Mouse (Mus musculus) midbrain, embryonic 10.5 days (tissue): Measurements from ENCODE around the gene Fbxo3. TPM values are rescaled to one million over a fixed set of nuclear protein-coding genes. Genes with fewer than 3 reads are reported as not detected.
"Not testable (repeated sequence)": the region's sequence is repeated elsewhere in the genome, so short reads cannot be mapped to it uniquely, and the experiment has no call there.

Source experiments
- DNase-seq: peaks from one replicate; pipeline ENCODE4 v3.0.0-alpha.2; 2017; ENCODE audit warnings: low spot score
- H3K27ac ChIP-seq: fragments of 300-500 bp; sonication (generic); replicated peaks from 2 replicates; pipeline ENCODE4 v1.5.1; 2016; ENCODE audit warnings: mild to moderate bottlenecking
- H3K27me3 ChIP-seq: fragments of 300-500 bp; sonication (generic); 2 replicates; pipeline ENCODE4 v1.6.1; 2016; ENCODE audit warnings: low read depth, mild to moderate bottlenecking; ENCODE audit not compliant: poor library complexity, severe bottlenecking
- H3K36me3 ChIP-seq: fragments of 300-500 bp; sonication (generic); 2 replicates; pipeline ENCODE4 v1.6.1; 2016; ENCODE audit warnings: mild to moderate bottlenecking, moderate library complexity
- H3K4me1 ChIP-seq: fragments of 300-500 bp; sonication (generic); 2 replicates; pipeline ENCODE4 v1.6.1; 2016
- H3K4me3 ChIP-seq: fragments of 300-500 bp; sonication (generic); 2 replicates; pipeline ENCODE4 v1.5.1; 2016; ENCODE audit warnings: mild to moderate bottlenecking, moderate library complexity
- H3K9me3 ChIP-seq: fragments of 300-500 bp; sonication (generic); replicated peaks from 2 replicates; pipeline ENCODE4 v1.6.1; 2016; ENCODE audit warnings: mild to moderate bottlenecking
- WGBS: fragments of 180-500 bp; shearing (Covaris S2); methylation state at CpG from one replicate; pipeline ENCODE4 v1.1.7; 2016; 5-methylcytosine and 5-hydroxymethylcytosine counted together
- polyA plus RNA-seq: library from polyadenylated mRNA; unstranded; fragments of >200 nt; fragmentation: Nextera tagmentation; extraction: Ambion mirVana; gene quantifications from 2 replicates; pipeline ENCODE4 v1.2.1, GENCODE M21; 2016

Fbxo3 gene
- polyA plus RNA-seq, 1 experiment from 2014 or later: 47.4 TPM

DNA sequence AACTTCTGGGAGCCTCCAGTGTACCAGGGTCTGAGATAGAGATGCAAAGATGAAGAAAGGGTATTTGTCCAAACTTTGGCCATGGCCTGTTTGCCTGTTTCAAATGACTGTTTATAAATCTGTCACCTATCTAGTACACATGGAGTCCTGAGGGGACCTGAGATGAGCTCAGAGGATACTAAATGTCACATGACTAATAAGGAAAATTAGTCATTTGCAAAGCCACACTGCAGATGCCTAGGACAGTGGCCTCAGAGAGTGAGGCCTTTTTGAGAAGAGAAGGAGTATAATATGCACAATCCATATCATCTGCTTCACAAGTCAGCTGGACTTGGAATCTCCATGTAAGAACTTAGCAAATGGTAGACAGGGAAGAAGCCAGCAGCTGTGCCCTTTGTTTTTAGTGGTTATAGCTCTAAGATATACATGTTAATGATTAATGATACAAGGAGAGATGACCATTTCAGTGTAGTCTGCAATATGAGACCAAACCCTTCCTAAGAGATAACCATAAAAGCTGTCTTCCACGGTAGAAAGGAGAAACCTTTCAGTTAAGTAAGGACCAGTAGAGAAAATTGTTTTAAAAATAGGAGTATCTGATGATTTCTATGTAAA, 54.0 kb downstream of the Fbxo3 start:
- H3K4me3 ChIP-seq, H3K27me3 ChIP-seq, H3K9me3 ChIP-seq, H3K27ac ChIP-seq, DNase-seq, H3K4me1 ChIP-seq, H3K36me3 ChIP-seq: not testable (repeated sequence)
- WGBS: no CpG with 5 or more reads among the region's 1 CpGs

DNA sequence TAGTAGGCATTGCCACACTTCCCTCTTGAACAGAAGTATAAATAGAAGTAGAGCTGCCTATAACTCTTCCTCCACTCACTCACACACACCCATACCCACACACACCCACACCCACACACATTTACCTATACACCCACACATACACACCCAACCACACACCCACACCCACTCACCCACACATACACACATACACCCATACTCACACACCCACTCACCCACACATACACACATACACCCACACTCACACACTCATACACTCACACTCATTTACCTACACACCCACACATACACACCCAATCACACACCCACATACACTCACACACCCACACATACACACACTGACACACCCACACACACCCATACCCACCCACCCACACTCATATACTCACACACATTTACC, 55.0 kb downstream of the Fbxo3 start:
- no peaks in the 10 kb centered on the region for H3K9me3 ChIP-seq
- H3K4me1 ChIP-seq: no peaks in the 10 kb centered on the region
- no peaks in the 10 kb centered on the region for H3K36me3 ChIP-seq
- H3K4me3 ChIP-seq: no peak overlapping the region
- DNase-seq: no peak
- no peaks in the 10 kb centered on the region for H3K27me3 ChIP-seq
- no peak overlapping the region for H3K27ac ChIP-seq

DNA sequence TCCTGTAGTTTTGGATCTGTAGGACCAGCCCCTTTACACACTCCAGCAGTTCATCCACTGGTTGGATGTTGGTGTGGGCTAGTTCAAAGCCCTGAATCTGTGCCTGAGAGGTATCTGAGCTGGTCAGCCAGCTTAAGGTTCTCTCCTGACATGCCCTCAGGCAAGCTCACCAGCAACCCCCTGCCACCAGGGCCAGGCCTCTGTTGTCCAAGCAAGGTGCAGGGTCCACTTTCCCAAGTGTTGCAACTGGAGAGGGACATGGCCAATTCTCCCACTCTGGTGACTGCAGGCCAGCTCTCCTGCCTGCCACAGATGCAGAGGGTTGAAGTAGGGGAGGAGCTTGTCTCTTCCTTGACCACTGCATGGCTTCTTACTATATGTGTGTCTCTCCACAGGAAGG, 56.5 kb downstream of the Fbxo3 start:
- H3K9me3 ChIP-seq, H3K27me3 ChIP-seq, H3K36me3 ChIP-seq, DNase-seq, H3K4me3 ChIP-seq, H3K27ac ChIP-seq, H3K4me1 ChIP-seq: not testable (repeated sequence)

DNA sequence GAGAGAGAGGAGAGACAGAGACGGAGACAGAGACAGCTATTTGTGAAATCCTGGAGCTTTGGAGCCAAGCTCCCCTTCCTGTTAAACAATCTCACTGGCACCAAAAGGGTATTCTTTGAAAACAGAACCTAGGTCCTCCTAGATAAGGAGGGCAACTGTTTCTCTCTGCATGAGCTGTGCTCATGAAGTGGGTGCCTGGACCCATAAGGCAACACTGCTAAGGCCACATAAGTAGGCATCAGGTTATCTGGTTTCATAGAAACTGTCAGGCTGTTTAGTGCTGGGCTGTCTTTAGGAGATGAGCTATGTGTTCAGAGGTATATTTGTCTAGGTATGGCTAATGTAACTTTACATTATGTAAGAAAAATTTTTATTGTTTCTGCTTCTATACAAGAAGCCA, 60.0 kb downstream of the Fbxo3 start:
- H3K27me3 ChIP-seq, H3K27ac ChIP-seq, H3K4me1 ChIP-seq, H3K9me3 ChIP-seq, DNase-seq, H3K4me3 ChIP-seq, H3K36me3 ChIP-seq: not testable (repeated sequence)
- WGBS: 89% methylated on average over 1 of the region's 1 CpGs

DNA sequence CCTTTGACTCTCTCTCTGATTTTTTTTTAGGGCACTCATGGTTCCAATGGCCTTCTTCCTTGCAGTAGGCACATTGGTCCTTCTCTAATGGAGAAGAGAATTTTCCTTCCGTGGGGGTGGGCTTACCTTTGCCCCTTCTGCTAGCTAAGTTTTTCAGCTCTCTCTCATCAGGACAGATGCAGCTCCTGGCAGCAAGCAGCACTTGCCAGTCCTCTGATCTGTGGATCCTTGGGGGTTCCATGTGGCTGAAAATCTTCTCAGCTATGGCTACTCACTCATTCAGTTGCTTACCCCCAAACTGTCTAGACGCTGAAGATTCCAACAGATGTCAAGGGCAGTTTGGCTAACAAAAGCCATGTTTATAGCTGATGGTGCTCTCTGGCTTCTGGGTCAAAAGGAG, 65.8 kb downstream of the Fbxo3 start:
- no peak for DNase-seq
- Histone ChIP-seq H3K4me1 (peaks cover 21% of the 10 kb centered on the region), H3K9me3 (no peaks in the 10 kb centered on the region), H3K36me3 (no peaks in the 10 kb centered on the region), H3K27me3 (no peaks in the 10 kb centered on the region), H3K27ac (no peak overlapping the region), H3K4me3 (no peak overlapping the region)
- WGBS: 87% methylated on average over 2 of the region's 2 CpGs

DNA sequence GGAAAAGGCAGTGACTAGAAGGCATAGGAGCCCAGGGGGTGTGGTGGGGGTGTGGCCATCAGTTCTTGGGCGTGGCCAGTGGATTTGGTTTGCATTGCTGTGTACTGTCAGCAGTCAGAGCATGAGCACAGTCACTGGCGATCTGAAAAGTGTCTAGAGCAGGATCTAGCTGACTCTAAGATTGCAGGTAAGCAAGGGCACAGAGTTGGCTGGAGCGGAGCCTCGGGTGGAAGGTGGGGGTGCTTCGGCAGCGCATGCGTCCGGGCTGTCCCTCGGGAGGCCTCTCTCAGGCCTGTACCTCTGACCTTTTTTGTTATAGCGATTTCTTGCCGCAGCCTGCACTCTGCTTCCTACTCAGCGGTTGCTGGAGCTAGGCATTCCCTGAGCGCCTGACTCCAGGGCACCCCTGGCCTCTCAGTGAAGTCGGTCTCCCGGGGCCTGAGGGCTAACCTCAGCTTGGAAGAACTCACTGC, 68.3 kb downstream of the Fbxo3 start, which contains the start of gene Cd59a:
Gene Cd59a (plus strand): TSS at position 61 of the 473 bp plus-strand sequence.
- H3K4me1 ChIP-seq: peaks cover 35% of the 10 kb centered on the region
- H3K9me3 ChIP-seq: no peaks in the 10 kb centered on the region
- peak; percentile 77 for DNase-seq
- H3K27ac ChIP-seq: peak within 1 kb of the TSS; percentile 87
- peak within 1 kb of the TSS; percentile 61 for H3K4me3 ChIP-seq
- 4% methylated on average over 15 of the region's 15 CpGs for WGBS
- no peaks in the 10 kb centered on the region for H3K36me3 ChIP-seq
- H3K27me3 ChIP-seq: no peaks in the 10 kb centered on the region

DNA sequence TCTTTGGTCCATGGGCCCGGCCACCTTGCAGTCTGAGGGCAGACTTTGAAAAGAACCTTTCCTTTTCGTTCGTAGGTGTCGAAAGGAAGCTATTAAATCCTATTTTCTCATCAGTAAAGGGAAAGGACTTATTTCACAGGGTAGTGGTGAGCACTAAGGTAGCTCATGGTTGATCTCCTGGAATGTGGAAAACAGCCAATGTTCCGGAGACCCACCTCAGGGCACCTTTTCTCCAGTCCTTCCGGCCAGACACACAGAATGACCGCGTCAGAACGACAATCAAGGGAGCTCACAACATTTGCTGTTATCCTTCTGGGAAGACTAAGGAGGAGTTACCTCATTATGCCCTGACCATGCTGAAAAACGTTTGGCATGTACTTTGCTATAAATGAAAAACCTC, 68.7 kb downstream of the Fbxo3 start:
- DNase-seq: no peak
- H3K4me1 ChIP-seq: peaks cover 35% of the 10 kb centered on the region
- no peaks in the 10 kb centered on the region for H3K9me3 ChIP-seq
- peak overlapping the region; percentile 61 for H3K4me3 ChIP-seq
- H3K27me3 ChIP-seq: no peaks in the 10 kb centered on the region
- H3K27ac ChIP-seq: peak overlapping the region; percentile 87
- no peaks in the 10 kb centered on the region for H3K36me3 ChIP-seq
- WGBS: 44% methylated on average over 10 of the region's 10 CpGs

DNA sequence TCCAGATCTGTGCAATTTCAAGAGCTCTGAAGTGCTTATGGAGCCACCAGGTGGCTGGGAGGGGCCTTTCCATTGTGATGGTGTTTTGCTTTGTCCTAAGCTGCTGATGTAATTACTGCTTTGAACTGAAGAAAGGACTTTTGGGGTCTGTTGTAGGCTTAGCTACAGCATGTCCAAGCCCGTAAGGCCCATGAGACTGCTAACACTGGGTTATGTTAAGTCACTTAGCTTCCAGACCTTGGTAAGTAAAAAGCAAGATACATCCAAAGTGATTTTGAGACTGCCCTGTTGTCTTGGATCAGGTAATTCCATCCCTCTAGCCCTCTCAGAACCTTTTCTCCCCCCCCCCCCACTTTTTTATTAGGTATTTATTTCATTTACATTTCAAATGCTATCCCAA, 69.3 kb downstream of the Fbxo3 start:
- H3K36me3 ChIP-seq, DNase-seq, H3K27me3 ChIP-seq, H3K9me3 ChIP-seq: not testable (repeated sequence)
- 37% methylated on average over 1 of the region's 1 CpGs for WGBS
- Histone ChIP-seq H3K4me3 (peak overlapping the region; percentile 61; the same call in 1 of the 2 replicates), H3K4me1 (peaks cover 35% of the 10 kb centered on the region), H3K27ac (peak overlapping the region; percentile 46; the same call in 1 of the 2 replicates)

DNA sequence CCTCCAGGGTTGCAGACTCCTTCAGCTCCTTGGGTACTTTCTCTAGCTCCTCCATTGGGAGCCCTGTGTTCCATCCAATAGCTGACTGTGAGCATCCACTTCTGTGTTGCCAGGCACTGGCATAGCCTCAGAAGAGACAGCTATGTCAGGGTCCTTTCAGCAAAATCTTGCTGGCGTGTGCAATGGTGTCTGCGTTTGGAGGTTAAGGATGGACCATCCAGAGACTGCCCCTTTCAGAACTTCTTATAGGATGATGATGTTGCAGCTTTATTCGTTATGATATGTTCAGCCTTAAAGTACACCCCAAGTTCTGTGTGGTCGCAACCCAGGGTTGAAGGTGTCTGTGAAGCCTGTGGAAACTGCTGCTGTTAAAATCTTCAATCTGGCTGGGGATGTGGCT, 69.9 kb downstream of the Fbxo3 start:
- not testable (repeated sequence) for H3K36me3 ChIP-seq, H3K27ac ChIP-seq, H3K27me3 ChIP-seq, H3K4me3 ChIP-seq, DNase-seq, H3K9me3 ChIP-seq
- WGBS: 92% methylated on average over 4 of the region's 4 CpGs
- H3K4me1 ChIP-seq: peaks cover 35% of the 10 kb centered on the region

DNA sequence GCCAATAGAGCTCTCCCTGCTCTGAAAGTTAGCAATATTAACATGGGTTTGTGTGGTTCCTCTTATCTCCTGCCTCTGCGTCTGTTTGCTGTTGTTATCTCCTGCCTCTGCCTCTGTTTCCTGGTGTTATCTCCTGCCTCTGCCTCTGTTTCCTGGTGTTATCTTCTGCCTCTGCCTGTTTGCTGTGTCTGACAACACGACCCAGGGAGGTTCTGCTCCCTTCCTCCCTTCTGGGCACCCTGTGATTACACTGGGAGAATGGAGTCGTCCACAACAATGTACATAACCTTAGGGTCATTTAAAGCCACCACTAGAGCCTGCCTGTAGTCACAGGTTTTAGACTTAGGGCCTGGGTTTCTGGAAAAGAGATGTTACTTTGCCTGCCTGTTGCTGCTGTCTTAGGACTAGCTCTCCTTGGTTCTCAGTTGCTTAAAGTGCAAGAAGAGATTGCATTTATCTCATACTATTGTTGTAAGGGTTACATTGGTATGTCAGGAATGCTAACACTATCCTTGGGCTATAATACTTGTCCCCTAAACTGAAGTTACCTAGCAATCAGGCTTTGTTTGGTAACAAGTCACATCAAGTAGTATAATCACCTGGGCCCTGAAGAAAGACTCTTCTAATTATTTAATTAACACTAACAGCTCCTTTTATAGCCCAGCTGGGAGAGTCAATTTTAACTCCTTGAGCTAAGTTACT, 71.2 kb downstream of the Fbxo3 start:
- no peak for DNase-seq
- H3K27me3 ChIP-seq: no peaks in the 10 kb centered on the region
- no peaks in the 10 kb centered on the region for H3K9me3 ChIP-seq
- H3K4me3 ChIP-seq: no peak overlapping the region
- H3K36me3 ChIP-seq: no peaks in the 10 kb centered on the region
- no peak overlapping the region for H3K27ac ChIP-seq
- WGBS: 37% methylated on average over 3 of the region's 3 CpGs
- H3K4me1 ChIP-seq: peaks cover 35% of the 10 kb centered on the region

DNA sequence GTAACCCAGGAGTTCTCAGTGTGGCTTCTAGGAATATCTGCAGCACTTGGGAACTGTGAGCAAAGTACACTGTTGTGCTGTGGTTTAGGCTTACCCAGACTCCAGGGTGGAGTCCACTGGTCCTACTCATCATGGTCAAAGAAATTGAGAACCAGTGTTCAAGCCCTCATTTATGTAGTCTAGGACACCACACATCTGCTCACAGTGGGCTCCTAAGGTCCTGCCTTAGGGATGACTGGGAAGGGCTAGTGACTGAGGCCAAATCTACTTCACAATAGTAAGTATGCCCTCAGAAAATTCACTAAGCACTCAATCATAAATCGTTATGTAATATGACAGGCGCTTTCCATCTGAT, 71.7 kb downstream of the Fbxo3 start:
- Histone ChIP-seq H3K4me3 (no peak overlapping the region), H3K9me3 (no peaks in the 10 kb centered on the region), H3K36me3 (no peaks in the 10 kb centered on the region), H3K4me1 (peaks cover 35% of the 10 kb centered on the region), H3K27ac (no peak overlapping the region), H3K27me3 (no peaks in the 10 kb centered on the region)
- DNase-seq: no peak
- 93% methylated on average over 2 of the region's 2 CpGs for WGBS

DNA sequence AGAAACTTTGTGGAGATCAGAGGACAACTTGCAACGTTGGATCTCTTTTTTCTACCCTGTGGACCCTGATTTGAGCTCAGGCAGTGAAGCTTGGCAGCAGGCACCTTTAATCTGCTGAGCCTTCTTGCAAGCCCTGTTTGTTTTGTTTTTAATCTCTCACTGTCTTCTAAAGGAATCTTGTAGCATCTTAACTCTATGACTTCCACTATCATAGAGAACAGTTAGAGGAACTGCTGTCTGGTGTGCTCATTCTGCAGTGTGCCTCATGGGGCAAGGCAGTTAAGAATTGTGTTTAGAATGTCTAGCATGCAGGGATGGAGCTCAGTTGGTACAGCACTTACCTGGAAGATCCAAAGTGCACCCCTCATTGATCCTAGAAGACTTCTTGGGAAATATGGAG, 72.4 kb downstream of the Fbxo3 start:
- Histone ChIP-seq H3K27me3 (no peaks in the 10 kb centered on the region), H3K27ac (no peak overlapping the region), H3K36me3 (no peaks in the 10 kb centered on the region), H3K4me1 (peaks cover 35% of the 10 kb centered on the region), H3K4me3 (no peak overlapping the region), H3K9me3 (no peaks in the 10 kb centered on the region)
- no peak for DNase-seq
- 22% methylated on average over 1 of the region's 1 CpGs for WGBS

DNA sequence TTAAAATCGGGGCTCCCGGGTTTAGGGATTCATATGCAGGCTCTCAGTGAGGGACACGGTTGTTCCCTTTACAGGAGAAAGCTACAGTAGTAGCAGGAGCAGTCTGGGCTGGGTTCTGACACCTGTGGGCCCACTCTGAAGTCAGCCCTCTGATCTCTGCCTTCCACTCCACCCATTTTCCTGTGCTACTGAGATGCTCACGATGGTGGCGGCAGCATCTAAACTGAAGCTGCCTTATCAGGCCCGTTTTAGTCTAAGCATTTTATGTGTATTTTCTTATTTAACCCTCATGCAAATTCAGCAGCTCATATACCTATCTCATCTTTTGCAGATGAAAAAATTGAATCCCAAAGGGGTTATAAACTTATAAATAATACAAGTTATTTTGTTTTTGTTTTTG, 77.3 kb downstream of the Fbxo3 start:
- 92% methylated on average over 6 of the region's 6 CpGs for WGBS
- no peaks in the 10 kb centered on the region for H3K36me3 ChIP-seq

More for the DNA sequence above, 77.3 kb downstream of the Fbxo3 start:
- Histone ChIP-seq H3K27me3 (no peaks in the 10 kb centered on the region), H3K27ac (no peak overlapping the region), H3K9me3 (no peaks in the 10 kb centered on the region), H3K4me1 (0 out of 2 replicates have a peak, but pooled peaks cover 3% of the 10 kb centered on the region), H3K4me3 (no peak overlapping the region)
- DNase-seq: no peak
